Mouse (Mus musculus) intestine, embryonic 15.5 days (tissue): Measurements from ENCODE around the gene Fmo1. TPM values are rescaled to one million over a fixed set of nuclear protein-coding genes. Genes with fewer than 3 reads are reported as not detected.

Experiments used
- ATAC-seq: fragments of 200-750 bp; cut with Nextera tagmentation; 2 replicates; pipeline ENCODE4 v1.8.0; 2017; ENCODE audit warnings: moderate TSS enrichment, moderate library complexity
- H3K27ac ChIP-seq: fragments of 300-500 bp; sonication (generic); 2 replicates; pipeline ENCODE4 v1.5.1; 2015; ENCODE audit warnings: mild to moderate bottlenecking, inconsistent platforms
- H3K27me3 ChIP-seq: fragments of 300-500 bp; sonication (generic); replicated peaks from 2 replicates; pipeline ENCODE4 v1.6.1; 2015; ENCODE audit warnings: inconsistent platforms
- H3K36me3 ChIP-seq: fragments of 300-500 bp; sonication (generic); 2 replicates; pipeline ENCODE4 v1.6.1; 2015; ENCODE audit warnings: inconsistent platforms
- H3K4me1 ChIP-seq: fragments of 300-500 bp; sonication (generic); replicated peaks from 2 replicates; pipeline ENCODE4 v1.6.1; 2015; ENCODE audit warnings: inconsistent platforms
- H3K4me2 ChIP-seq: fragments of 300-500 bp; sonication (generic); replicated peaks from 2 replicates; pipeline ENCODE4 v1.6.1; 2015; ENCODE audit warnings: mild to moderate bottlenecking, inconsistent platforms
- H3K4me3 ChIP-seq: fragments of 300-500 bp; sonication (generic); replicated peaks from 2 replicates; pipeline ENCODE4 v1.5.1; 2015; ENCODE audit warnings: inconsistent platforms
- H3K9ac ChIP-seq: fragments of 300-500 bp; sonication (generic); 2 replicates; pipeline ENCODE4 v1.6.1; 2015; ENCODE audit warnings: inconsistent platforms
- H3K9me3 ChIP-seq: fragments of 300-500 bp; sonication (generic); 2 replicates; pipeline ENCODE4 v1.6.1; 2016; ENCODE audit warnings: inconsistent platforms
- WGBS: fragments of 180-500 bp; shearing (Covaris S2); methylation state at CpG from one replicate; pipeline ENCODE4 v1.1.7; 2015; 5-methylcytosine and 5-hydroxymethylcytosine counted together
- polyA plus RNA-seq: library from polyadenylated mRNA; unstranded; fragments of >200 nt; fragmentation: Nextera tagmentation; extraction: Ambion mirVana; gene quantifications from 2 replicates; pipeline ENCODE4 v1.2.1, GENCODE M21; 2015

Gene Fmo1
- 16.9 and 20.4 TPM in 2 replicates for polyA plus RNA-seq

DNA sequence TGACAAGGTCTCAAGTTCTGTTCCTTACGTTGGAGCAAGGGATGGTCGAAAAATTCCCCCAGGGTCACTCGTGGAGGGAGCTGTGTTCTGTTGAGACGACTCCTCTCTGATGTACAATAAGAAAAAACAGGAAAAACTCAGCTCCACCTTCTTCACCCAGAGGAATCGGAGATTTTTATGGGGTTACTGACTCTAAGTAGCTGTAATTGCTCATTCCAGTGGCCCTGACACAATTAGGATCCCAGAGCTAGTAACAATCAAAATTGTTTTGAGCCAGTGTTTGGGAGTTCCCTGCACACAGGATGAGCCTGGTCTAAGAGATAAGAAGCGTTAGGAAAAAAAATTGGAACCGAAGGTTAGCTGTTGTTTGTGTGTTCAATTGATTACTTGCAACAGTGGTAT is at the start of gene Fmo1:
Gene Fmo1 (minus strand): TSS at position 331 of the 402 bp plus-strand sequence.
- H3K27ac ChIP-seq = no peak within 1 kb of the TSS
- ATAC-seq = no peak
- no peak within 1 kb of the TSS for H3K4me3 ChIP-seq
- no peak within 1 kb of the TSS for H3K4me2 ChIP-seq
- no peaks in the 10 kb centered on the region for H3K36me3 ChIP-seq
- H3K9me3 ChIP-seq = no peaks in the 10 kb centered on the region
- H3K9ac ChIP-seq = no peak within 1 kb of the TSS
- 39% methylated on average over 7 of the region's 7 CpGs for WGBS
- no peaks in the 10 kb centered on the region for H3K4me1 ChIP-seq
- H3K27me3 ChIP-seq = no peaks in the 10 kb centered on the region

DNA sequence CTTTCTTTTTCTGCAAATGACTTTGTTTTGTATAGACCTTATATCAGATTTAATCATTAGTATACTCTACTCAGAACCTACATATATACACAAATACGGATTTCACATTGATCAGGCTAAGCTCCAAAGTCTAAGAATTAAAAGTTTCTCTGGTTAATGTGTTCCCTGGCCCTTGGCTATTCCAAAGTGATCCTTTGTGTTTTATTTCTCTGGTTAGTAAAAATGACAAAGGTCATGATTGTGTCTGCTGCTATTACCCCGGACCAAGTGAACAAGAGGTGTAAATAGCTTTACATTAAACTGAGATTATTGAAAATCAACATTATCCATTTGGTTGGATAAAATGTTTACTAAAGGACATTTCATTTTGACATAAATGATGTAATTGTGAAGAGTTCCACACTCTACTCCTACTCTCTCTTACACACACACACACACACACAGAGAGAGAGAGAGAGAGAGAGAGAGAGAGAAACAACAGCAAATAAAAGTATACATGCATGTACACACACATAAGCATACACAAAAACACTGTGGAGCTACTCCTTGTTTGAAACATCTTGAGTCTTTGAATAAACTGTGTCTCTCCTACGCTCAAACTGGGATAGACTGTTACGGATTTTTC is 48.6 kb upstream of the Fmo1 start:
- no peaks in the 10 kb centered on the region for H3K4me1 ChIP-seq
- no peak overlapping the region for H3K9ac ChIP-seq
- ATAC-seq = no peak
- H3K27ac ChIP-seq = no peak overlapping the region
- WGBS = 78% methylated on average over 4 of the region's 4 CpGs
- H3K27me3 ChIP-seq = no peaks in the 10 kb centered on the region
- no peak overlapping the region for H3K4me3 ChIP-seq
- H3K36me3 ChIP-seq = no peaks in the 10 kb centered on the region
- H3K9me3 ChIP-seq = no peaks in the 10 kb centered on the region
- H3K4me2 ChIP-seq = no peak overlapping the region

DNA sequence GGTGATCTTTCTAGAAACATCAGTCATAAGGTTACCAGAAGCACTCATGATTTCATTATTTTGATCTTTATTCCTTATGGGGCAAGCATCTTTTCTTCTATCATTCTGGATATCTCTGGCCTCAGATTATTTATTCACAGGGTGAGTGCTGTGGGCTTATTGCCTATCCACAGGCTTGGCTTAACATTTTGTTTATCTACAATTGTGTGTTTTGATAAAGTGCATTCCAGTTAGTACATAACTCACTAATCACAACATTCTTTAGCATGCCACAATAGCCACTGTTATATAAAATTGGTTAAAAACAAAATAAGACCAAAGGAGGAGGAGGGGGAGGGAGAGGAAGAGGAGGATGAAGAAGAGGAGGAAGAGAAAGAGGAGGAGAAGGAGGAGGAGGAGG is 45.7 kb upstream of the Fmo1 start:
- Histone ChIP-seq H3K4me3 (no peak overlapping the region), H3K9ac (no peak overlapping the region), H3K4me2 (no peak overlapping the region), H3K4me1 (no peaks in the 10 kb centered on the region), H3K9me3 (no peaks in the 10 kb centered on the region), H3K36me3 (no peaks in the 10 kb centered on the region), H3K27me3 (no peaks in the 10 kb centered on the region), H3K27ac (no peak overlapping the region)
- ATAC-seq = no peak

DNA sequence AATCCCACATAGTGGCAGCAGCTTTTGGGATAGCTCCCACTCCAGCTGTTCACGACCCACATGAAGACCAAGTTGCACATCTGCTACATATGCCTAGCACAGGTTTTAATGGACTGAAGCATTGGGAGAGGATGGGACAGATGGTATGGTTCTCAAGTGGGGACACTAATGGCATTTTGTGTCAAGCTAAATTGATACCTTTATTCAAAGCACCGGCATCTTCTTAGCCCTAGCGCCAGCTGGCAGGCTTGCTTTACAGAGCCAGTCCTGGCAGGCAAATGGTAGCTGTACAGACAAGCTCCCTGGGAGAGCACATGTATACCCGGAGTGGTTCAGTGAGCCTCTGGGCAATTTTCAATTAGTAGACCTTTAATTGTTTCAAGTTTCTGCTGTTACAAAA is 35.5 kb upstream of the Fmo1 start:
- ATAC-seq = no peak
- Histone ChIP-seq H3K27ac (no peak overlapping the region), H3K27me3 (no peaks in the 10 kb centered on the region), H3K4me1 (no peaks in the 10 kb centered on the region), H3K4me2 (no peak overlapping the region), H3K9me3 (no peaks in the 10 kb centered on the region), H3K9ac (no peak overlapping the region), H3K4me3 (no peak overlapping the region), H3K36me3 (no peaks in the 10 kb centered on the region)
- 82% methylated on average over 4 of the region's 4 CpGs for WGBS

DNA sequence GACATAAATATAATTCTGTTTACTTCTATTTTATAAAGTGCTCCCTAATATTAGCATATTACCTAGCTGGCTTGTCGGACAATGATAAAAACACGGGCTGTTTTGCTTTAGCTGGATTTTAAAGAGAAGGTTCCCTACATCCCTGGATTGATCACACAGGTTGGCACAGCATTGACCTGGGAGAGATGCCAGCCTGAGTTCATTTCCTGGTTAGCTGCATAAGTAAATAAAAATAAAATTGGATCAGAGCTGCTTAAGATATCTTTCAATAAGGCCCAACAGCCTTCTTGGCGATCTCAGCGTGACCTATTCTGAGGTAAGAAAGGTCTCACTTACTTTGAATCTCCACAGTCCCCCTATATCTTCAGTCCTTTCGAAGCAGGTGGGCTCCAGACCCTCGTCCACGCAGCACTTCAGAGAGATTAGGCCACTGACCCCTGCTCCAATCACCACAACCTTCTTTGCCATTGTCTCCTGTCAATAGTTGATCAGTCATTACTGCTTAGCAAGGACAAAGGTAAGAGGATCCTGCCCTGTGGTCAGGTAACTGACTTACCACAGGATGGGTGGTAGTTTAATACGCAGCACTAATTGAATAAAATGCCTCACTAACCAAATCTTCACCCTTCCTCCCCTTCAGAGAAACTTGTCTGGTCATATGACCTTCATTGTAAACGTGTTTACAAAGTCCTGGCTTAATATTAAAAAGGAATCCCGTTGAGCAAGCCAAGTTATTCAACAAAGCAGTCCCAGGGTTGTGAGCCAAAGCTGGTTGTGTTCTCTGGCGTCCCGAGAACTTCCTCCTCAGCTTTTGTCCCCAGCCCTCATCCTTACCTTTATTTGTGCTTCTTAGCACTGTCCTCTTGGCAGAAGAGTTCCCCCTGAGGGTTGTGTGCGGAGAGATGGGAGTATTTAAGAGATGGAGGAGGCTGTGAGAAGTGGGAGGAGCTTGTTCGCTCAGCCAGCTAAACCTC is 31.7 kb upstream of the Fmo1 start, which contains the start of gene Fmo2:
Gene Fmo2 (minus strand): TSS at position 889 of the 974 bp plus-strand sequence.
- H3K27me3 ChIP-seq = no peaks in the 10 kb centered on the region
- H3K4me1 ChIP-seq = no peaks in the 10 kb centered on the region
- H3K9me3 ChIP-seq = no peaks in the 10 kb centered on the region
- ATAC-seq = no peak
- no peak within 1 kb of the TSS for H3K4me2 ChIP-seq
- 66% methylated on average over 14 of the region's 14 CpGs for WGBS
- no peak within 1 kb of the TSS for H3K4me3 ChIP-seq
- no peak within 1 kb of the TSS for H3K27ac ChIP-seq
- H3K36me3 ChIP-seq = no peaks in the 10 kb centered on the region
- H3K9ac ChIP-seq = no peak within 1 kb of the TSS

DNA sequence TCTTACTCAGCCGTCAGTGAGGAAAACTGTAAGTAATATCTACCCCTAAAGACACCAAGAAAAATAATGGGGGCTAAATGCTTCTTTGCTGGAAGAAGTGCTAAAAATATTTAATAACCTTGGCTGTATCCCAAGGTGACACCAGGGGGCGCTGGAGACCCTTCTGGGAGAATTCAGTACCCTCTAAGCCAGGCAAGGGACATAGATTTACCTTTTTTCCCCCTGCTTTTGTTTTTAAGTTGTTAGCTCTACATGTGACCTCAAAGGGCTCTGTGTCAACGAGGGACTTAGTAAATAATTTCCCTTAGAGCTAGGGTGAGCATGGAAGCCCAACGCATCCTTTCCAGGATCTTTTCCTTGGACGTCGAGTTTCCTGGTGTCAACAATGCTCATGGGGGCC is 29.5 kb upstream of the Fmo1 start:
- Histone ChIP-seq H3K9me3 (no peaks in the 10 kb centered on the region), H3K27me3 (no peaks in the 10 kb centered on the region), H3K4me3 (no peak overlapping the region), H3K4me2 (no peak overlapping the region), H3K9ac (no peak overlapping the region), H3K4me1 (no peaks in the 10 kb centered on the region), H3K27ac (no peak overlapping the region), H3K36me3 (no peaks in the 10 kb centered on the region)
- ATAC-seq = no peak
- 36% methylated on average over 6 of the region's 6 CpGs for WGBS

DNA sequence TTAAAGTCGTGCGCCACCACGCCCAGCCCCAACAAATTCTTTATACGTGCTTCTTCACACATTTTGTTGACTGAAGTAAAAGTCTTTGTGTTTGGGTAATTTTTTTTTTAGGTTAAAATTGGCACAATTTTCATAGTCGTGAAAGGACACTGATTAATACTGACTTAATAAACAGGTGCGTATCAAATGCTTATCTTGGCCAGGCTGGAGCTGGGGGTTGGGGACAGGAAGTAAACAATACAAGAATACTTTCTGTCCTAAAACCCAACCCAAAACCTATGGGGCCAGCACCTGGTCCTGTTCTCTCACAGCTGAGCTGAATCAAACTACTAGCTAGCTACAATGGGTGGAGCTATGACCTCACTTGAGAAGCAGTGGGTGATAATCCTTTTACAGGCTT is 26.6 kb upstream of the Fmo1 start:
- WGBS = 82% methylated on average over 6 of the region's 6 CpGs
- no peak overlapping the region for H3K4me3 ChIP-seq
- no peak overlapping the region for H3K27ac ChIP-seq
- H3K4me2 ChIP-seq = no peak overlapping the region
- H3K27me3 ChIP-seq = no peaks in the 10 kb centered on the region
- H3K4me1 ChIP-seq = no peaks in the 10 kb centered on the region
- H3K9me3 ChIP-seq = no peaks in the 10 kb centered on the region
- H3K36me3 ChIP-seq = no peaks in the 10 kb centered on the region
- no peak overlapping the region for H3K9ac ChIP-seq
- no peak for ATAC-seq

DNA sequence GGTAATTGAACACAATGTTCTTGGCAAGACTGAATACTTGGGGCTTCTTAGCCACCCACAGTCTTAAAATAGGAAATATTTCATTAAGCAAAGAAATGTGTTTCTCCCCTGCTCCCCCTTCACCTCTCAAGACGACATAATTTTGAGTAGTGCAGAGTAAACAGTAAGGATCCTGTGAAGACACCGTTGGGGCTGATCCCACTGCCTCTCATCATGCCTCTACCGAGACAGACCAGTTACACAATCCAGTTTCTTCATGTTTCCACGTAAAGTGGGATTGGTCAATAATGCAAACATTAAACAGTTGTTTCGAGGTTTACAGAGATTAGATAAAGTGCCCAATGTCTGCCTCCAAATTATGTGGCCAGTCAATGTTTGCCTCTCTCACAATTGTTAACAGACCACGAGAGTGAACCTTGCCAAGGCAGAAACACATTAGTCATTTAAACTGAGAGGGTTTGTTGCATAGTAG is 25.6 kb upstream of the Fmo1 start:
- WGBS = 17% methylated on average over 6 of the region's 6 CpGs
- H3K36me3 ChIP-seq = no peaks in the 10 kb centered on the region
- no peaks in the 10 kb centered on the region for H3K27me3 ChIP-seq
- H3K4me1 ChIP-seq = no peaks in the 10 kb centered on the region
- no peak overlapping the region for H3K4me2 ChIP-seq
- no peak overlapping the region for H3K4me3 ChIP-seq
- no peaks in the 10 kb centered on the region for H3K9me3 ChIP-seq
- no peak overlapping the region for H3K9ac ChIP-seq
- peak; percentile 61 for ATAC-seq
- H3K27ac ChIP-seq = no peak overlapping the region

DNA sequence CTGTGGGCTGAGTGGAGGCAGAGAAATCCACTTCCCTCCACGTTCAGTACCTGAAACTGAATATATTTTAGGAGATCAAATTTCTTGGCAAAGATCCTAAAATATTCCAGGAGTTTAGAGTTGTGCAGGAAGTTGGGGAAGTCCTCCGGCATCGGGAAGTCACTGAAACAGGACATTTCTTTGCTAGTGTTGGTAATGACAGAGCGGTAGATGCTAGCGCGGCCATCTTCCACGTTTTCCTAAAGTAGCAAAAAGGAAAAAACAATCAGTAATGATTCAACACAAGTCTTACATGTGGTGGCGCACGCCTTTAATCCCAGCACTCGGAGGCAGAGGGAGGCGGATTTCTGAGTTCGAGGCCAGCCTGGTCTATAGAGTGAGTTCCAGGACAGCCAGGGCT is 22.2 kb upstream of the Fmo1 start:
- Histone ChIP-seq H3K4me2 (no peak overlapping the region), H3K4me3 (no peak overlapping the region), H3K27ac (no peak overlapping the region), H3K9me3 (no peaks in the 10 kb centered on the region), H3K4me1 (no peaks in the 10 kb centered on the region), H3K9ac (no peak overlapping the region), H3K27me3 (no peaks in the 10 kb centered on the region), H3K36me3 (no peaks in the 10 kb centered on the region)
- no peak for ATAC-seq
- WGBS = 82% methylated on average over 12 of the region's 12 CpGs

DNA sequence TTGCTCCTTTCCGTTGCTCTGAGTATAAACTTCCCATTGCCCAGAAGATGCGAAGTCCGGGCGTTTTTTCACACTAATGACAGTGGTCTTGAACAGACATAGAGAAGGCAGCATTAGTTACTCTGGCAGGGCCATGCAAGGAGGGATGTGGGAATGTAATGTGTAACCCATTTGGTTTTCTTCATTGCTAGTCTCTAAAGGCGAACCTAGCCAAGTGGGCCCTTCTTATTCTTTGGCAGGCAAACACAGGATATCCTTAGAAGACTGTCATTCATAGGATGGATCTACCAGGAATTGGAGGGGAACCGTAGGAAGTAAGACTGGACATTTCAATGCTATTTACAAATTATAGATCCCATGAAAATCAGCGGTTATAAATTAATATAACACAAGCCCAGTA is 21.2 kb upstream of the Fmo1 start:
- H3K36me3 ChIP-seq = no peaks in the 10 kb centered on the region
- 88% methylated on average over 7 of the region's 7 CpGs for WGBS
- ATAC-seq = no peak
- H3K27me3 ChIP-seq = no peaks in the 10 kb centered on the region
- H3K4me1 ChIP-seq = no peaks in the 10 kb centered on the region
- H3K9me3 ChIP-seq = no peaks in the 10 kb centered on the region
- no peak overlapping the region for H3K4me3 ChIP-seq
- no peak overlapping the region for H3K9ac ChIP-seq
- no peak overlapping the region for H3K27ac ChIP-seq
- no peak overlapping the region for H3K4me2 ChIP-seq

DNA sequence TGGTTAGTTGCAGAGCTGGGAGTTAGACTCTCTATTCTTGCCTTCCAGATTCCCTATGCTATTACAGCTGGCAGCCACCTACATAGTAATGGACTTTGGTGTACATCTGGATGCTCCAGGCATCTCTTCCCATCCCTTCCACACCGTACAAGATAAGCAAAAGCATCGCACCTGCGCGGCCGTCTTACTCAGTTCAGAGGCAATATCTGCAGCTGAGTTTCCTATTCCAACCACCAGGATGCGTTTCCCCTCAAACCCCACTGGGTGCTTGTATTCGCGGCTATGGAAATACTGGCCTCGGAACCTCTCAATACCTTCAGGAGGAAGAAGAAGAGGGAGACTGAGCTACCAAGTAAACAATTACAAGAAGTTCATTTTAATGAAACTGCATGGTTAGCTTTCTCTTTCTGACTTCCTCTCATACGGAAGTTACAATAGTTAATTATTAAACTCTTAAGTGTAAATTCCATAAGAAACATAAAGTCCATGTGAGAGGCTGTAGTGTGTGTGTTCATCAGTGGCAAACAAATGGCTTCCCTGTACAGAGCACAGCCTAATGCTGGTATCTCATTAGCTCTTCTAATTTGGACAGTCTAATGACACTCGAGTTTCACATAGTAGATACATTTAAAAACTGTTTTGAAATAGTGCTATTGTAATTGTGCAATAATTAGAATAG is 19.9 kb upstream of the Fmo1 start:
- Histone ChIP-seq H3K9me3 (no peaks in the 10 kb centered on the region), H3K27ac (no peak overlapping the region), H3K36me3 (no peaks in the 10 kb centered on the region), H3K4me2 (no peak overlapping the region), H3K4me1 (no peaks in the 10 kb centered on the region), H3K27me3 (no peaks in the 10 kb centered on the region), H3K9ac (no peak overlapping the region), H3K4me3 (no peak overlapping the region)
- 72% methylated on average over 11 of the region's 11 CpGs for WGBS
- peak; percentile 92 for ATAC-seq

DNA sequence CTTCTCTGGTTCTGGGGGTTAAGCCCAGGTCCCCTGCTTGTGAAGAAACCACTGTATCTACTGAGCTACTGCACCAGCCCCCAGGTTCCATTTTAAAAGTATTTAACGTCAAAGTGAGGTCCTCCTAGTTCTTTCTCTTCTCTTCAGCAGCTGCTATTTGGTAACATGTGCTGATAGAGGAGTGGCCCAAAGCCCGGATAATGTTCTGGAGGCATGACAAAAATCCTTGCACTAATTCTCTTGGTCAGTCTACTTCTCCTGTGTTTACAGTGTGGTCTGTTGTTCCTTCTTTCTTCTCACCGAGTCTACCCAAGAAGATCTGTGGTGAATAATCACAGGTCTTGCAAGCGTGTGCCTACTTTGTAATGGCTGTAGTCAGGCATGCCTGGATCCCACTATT is 16.3 kb upstream of the Fmo1 start:
- Histone ChIP-seq H3K36me3 (no peaks in the 10 kb centered on the region), H3K27me3 (no peaks in the 10 kb centered on the region), H3K4me3 (no peak overlapping the region), H3K4me1 (no peaks in the 10 kb centered on the region), H3K4me2 (no peak overlapping the region), H3K9ac (no peak overlapping the region), H3K27ac (no peak overlapping the region), H3K9me3 (no peaks in the 10 kb centered on the region)
- WGBS = 75% methylated on average over 4 of the region's 4 CpGs
- no peak for ATAC-seq
